Mouse (Mus musculus) CH12F3 (cell line): ENCODE results near the gene 1300017J02Rik.

ENCODE experiments used
- in situ Hi-C: fragments of 300-500 bp; cut with MboI; formaldehyde crosslinking; loops from 2 replicates; pipeline ENCODE4 v1.14.3; 2020; ENCODE audit warnings: low sequenced_read_pairs

1300017J02Rik gene

DNA sequence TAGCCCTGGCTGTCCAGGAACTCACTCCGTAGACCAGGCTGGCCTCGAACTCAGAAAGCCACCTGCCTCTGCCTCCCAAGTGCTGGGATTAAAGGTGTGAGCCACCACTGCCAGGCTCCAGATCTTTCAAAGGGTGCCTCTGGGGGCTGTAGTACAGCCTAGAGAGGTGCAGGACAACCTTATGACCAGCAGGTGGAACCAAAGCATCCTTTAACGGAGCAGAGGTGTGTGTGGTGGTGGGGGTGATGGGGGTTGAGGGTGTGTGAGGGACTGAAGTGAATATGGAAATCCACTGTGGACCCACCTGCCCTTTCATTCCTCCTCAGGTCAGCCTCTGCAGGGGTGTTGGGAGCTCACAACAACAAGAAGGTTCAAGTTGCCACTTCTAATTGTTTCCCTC lies 79.4 kb downstream of the 1300017J02Rik start:
- in situ Hi-C loops = loop anchor here (10.0 kb wide), 1 partner anchor 59 kb away; no protein-coding TSS in a partner anchor

DNA sequence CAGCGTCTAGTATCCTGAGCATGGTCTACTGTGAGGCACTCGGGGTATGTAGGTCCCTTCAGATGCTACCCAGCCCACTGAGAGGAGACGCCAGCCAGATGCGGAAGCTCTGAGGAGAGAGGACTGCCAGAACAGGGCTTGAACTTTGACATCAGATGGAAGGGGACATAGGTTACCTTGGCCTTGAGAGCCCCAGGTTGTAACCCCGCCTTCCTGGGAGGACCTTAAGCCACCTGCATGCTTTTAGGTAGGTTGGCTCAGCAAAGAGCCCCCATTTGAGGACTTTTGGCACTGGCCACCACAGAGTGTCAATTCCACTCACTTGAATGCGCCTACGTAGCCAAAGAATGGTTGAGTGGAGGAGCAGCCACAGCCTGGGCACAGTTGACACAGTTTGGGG lies 80.2 kb downstream of the 1300017J02Rik start:
- in situ Hi-C loops = loop anchor here (10.0 kb wide), 1 partner anchor 60 kb away; no protein-coding TSS in a partner anchor

DNA sequence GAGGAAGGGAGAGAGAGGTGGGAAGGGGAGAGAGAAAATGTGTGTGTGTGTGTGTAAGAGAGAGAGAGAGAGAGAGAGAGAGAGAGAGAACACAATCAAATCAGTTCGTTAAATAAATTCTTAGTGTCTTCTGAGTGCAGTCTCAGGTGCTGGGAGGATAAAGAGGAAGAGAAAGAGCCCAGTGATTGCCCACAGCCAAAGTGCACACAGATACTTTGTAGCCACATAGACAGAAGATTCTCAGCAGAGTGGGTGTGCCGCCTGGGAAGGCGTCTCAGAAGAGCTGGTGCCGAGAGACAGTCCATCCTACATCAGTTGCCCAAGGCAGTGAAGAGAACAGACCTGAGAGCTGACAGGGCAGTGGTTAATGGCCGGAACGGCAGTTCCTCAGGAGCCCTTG lies 90.6 kb downstream of the 1300017J02Rik start:
- in situ Hi-C loops = no loop called here

DNA sequence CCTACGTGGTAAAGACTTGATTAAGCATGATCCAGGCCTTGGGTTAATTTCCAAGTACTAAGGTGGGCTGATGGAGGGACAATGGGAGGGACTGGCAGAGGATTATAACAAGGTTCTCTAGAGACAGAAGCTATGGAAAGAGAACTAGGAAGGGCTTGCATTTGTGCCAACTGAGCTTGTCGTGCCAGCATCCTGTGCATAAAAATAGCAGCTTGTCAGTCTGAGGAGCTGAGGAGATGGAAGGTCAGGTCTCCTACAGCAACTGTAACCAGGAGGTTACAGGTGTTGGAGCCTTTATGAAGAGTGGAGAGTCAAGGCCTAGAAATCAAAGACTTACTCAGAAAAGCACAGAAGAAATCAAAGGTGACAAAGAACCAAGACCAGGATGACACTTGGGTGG lies 91.3 kb downstream of the 1300017J02Rik start:
- in situ Hi-C loops = no loop called here

DNA sequence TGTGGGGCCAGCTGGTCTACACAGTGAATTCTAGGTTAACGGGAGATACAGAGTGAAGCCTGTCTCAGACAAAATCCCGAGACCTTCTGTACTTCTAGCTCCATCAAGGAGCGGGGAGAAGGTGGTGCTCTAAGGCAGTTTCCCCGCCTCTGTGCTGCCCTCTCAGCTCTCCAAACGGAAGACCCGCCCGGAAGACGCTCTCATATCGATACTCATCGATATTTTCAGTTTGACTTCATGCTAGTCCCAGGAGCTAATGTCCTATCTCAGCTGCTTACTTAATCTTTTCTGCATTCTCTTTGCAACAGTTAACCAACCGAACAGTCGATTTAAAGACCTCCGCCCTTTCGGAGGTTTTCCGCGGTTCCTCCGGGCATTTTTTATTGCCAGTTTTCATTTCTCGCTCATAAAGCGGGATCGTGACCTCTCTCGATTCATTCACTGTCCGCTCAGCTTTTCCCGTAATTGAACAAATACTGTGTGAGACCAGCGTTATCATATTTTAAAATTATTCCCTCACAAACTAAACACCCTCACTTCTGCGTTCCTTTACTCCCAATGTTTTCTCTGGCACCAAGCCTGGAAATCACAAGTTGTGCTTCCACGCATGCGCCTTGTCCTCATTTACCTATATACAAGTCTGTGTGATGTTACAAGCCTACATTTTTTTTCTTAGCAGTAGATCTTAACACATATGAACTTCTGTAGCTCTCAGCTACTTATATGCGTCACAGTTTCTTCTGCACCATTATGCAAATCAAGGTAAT lies 92.0 kb downstream of the 1300017J02Rik start:
- in situ Hi-C loops = no loop called here

DNA sequence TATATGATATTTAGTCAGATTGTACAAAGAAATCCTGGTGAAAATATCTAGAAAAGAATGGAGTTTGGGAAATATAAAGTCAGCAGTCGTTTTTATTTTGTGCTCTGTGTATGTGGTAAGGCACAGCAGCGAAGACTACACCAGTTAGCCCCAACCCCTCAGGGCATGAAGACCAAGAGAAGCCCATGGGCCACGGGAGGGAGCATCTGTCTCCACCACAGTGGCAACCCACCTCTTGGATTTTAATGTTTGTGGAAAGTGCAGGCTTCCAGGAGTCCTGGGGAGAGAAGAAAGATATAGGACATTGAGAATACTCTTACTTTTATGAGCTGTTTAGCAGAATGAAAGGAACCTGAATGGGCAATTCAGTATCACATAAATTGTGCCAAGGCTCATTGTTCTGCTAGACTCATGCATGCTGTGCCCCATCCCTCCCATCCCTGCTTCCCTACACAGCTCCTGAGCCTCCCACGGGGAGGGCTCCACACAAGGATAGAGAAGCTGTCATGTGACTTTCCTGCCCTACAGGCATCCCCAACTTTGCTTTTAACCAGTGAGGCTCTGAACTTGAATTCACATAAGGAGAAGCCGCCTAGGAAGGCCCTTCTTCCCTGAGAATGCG lies 96.0 kb downstream of the 1300017J02Rik start:
- in situ Hi-C loops = no loop called here

DNA sequence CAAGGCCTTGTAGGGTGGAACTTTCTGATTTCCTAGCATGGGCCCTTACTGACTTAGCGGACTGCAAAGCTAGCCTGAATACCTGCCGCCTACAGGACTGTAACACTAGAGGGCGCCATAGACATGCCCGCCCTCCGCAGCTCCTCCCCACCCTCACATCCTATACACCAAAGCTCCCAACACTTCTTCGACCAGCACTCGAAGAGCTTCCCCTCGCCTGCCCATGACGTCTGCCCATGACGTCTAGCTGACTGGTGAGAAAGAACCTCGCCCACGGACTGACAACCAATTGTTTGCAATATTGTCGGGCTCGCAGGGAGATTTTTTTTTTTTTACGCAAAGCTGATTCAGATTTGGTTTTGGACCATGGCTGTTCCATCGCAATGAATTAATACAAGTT lies 97.0 kb downstream of the 1300017J02Rik start:
- in situ Hi-C loops = no loop called here

DNA sequence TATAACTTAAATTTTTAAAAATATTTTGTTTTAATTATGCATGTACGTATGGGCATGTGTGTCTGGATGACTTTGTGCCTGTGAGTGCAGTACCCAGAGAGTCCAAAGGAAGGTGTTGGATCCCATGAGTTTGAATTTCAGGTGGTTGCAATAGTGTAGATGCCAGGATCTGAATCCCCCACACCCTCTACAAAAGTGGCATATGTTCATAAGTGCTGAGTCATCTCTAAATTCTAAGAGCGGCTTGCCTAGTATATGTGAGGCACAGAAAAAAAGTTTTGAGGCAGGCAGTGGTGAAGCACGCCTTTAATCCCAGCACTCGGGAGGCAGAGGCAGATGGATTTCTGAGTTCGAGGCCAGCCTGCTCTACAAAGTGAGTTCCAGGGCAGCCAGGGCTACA lies 99.1 kb downstream of the 1300017J02Rik start:
- in situ Hi-C loops = no loop called here

DNA sequence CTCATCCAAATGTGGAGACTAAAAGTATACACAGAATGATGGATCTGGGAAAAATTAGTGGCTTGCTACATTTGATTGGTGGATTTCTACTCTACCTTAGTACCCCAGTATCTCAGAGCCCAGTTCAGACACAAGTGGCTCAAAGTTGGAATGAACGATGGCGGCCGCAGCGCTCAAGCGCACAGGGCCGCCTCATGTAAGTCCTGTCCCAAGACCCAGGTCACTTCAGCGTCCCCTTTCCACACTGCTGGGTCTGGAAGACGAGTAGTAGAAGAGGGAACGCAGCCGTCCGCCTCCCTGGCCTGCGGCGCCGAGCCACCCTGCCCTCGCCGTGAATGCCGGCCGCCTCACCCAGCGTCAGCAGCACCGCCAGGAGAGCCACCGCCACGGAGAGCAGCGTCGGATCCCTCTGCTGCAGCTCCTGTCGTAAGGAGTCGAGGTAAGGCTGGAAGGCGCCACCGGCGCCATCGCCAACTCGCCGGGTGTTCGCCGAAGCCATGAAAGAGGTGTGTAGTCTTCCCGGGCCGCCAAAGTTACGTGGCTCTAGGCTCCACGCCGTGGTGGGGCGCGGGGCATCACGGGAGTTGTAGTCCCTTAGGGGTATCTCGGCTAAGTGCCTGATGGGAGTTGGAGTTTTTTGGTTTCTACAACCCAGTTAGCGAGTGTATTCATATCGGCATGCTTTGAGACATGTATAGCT lies 103.2 kb downstream of the 1300017J02Rik start, which contains the start of gene Srprb:
TSS of gene Srprb (minus strand) at position 577 of the 700 bp plus-strand sequence.
- in situ Hi-C loops = no loop called here
